Mouse (Mus musculus): Measurements from ENCODE around the gene Map2k4.

The Map2k4 gene

DNA sequence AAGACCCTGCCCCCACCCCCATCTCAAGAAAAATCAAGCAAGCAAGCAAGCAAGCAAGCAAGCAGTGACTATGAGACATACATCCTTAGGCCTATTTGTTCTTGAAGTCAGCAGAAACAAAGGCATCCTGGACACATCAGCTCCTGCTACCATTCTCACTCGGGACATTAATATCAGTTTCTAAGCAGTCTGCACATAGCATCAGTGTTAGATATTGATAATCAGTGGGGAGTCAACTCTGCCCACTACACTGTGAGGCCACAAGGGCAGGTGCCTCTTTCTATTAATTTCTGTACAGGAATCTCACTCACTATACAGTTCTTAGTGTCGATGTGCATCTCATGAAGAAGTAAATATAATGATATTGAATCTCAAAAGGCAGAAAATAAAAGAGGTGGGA lies 14.6 kb downstream of the Map2k4 start:
- no peak for DNase-seq (ENCODE audit: low spot score)

DNA sequence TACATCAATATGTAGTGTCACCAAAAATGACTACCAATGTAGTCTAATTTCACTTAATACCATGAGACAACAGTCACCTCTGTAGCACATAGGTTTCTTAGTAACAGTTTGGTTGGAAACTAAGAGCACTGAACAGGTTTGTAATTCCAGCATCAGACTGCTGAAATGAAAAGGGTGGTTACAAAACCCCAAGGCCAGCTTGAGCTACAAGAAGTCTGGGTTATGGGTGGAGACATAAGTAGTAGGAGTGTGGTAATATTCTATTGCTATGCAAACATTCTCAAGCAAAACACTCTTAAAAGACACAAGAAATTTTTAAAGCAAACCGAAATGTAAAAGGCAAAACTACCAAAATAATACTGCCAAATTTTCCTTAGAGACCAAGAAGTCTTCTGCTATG lies 16.6 kb downstream of the Map2k4 start:
- no peak for DNase-seq (ENCODE audit: low spot score)

DNA sequence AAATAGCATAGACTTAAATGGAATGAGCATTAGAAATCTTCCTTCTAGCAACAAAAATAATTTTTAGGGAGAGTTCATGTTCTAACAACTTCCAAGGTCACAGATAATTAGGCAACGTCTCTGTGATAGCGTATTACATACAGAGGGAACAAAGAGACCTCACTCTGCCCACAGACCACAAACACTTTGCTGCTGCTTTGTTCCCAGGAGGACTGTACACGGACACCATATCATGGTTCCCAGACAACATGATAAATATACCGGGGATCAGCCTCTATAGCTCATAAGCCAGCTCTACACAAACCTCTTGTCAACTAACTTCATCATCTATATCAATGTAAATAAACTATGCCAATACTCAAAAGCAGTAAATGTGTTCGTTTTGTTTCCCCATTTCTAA lies 18.1 kb downstream of the Map2k4 start:
- DNase-seq (ENCODE audit: low spot score) = peak; percentile 32

DNA sequence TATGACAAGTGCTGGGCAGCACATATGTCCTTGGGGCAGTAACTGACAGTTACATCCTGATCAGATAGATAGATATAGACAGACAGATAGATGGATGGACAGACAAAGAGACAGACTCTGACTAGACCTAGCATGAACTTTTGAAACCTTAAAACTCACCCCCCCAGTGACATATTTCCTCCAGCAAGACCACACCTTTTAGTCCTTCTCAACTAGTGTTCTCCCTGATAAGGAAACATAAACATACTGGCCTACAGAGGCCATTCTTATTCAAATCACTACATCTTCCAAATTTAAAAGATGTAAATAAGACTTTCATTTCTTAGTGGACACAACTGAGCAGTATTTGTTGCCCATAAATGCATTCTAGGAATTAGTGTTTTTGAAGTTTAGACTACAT lies 19.7 kb downstream of the Map2k4 start:
- DNase-seq (ENCODE audit: low spot score) = no peak

DNA sequence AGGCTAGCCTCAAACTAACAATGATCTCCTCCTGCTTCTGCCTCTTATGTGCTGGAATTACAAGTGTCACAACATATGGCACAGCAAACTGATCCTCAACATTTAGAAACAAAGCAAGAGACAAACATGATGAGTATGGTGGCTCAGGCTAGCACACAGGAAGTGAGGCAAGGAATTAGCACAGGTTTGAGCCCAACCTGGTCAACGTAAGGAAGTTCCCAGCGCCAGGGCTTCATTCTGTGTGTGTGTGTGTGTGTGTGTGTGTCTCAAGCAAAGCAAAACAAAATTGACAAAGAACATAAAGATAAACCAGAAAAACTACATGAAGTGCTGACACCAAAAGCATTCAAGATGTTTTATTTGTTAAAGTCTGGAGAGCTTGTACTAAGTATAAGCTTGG lies 27.2 kb downstream of the Map2k4 start:
- DNase-seq (ENCODE audit: low spot score) = no peak

DNA sequence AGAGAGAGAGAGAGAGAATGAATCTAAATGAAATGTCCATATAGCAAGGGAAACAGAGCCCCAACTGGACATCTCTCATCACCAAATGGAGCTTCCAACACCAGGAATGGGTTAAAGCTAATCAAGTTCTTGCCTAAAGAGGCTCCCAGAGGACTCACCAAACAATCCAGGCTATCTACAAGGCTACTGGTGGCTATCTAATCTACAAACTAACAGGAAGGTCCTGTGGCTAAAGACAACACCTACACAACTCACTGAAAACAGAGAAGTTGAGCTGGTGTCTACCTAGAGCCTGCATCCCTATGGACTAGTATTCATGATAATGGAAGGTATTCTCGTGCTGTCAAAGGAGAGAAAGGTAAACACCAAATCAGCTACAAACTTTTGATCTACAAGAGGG lies 28.7 kb downstream of the Map2k4 start:
- no peak for DNase-seq (ENCODE audit: low spot score)

DNA sequence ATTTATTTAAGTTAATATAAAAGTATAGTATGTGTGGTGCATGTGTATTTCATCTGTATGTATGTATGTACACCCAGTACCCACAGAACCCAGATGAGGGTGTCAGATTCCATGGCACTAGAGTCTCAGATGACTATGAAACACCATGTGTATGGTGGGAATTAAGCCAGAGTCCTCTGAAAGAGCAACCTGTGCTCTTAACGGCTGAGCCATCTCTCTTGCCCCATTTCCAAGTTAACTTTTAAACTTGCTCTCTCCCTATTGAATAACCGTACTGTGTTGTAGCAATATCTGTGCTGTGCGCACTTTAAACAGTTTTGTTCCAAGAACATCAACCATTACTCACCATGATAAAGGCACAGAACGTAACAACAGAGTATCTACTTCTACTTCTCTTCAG lies 33.9 kb downstream of the Map2k4 start:
- DNase-seq (ENCODE audit: low spot score) = no peak

DNA sequence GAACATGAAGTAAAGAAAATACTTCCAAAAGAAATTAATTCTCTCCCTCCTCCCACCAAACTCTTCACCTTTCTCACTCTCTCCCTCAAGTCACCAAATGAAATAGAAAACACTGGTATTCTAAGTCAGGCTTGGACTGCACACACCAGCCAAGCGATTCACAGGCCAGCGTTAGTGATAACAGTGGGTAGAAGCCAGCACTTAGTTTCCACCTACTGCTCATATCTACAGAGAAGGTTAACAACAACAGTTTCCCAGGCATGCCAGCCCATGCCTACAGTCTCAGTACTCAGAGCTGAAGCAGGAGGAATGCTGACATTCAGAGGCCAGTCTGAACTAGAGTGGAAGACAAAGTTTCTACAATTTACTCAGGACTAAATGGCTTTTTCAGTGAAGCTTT lies 34.5 kb downstream of the Map2k4 start:
- DNase-seq (ENCODE audit: low spot score) = no peak

DNA sequence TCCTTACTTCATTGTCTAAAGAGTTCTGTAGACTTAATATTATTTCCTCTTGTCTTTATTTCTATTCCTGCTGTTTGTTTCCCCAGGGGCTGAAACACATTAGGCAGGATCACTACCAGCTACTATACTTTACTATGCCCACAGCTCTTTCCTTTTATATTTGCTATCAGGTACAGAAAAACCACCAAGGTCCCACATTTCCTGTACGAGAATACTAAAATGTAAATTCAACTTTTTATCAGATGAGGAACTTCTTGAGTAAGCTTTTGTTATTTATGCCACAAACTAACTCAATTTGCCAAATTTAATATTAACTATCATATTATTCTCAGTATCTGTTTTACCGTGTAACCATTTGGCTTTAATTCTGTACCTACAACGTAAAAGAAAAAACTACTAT lies 37.6 kb downstream of the Map2k4 start:
- no peak for DNase-seq (ENCODE audit: low spot score)

DNA sequence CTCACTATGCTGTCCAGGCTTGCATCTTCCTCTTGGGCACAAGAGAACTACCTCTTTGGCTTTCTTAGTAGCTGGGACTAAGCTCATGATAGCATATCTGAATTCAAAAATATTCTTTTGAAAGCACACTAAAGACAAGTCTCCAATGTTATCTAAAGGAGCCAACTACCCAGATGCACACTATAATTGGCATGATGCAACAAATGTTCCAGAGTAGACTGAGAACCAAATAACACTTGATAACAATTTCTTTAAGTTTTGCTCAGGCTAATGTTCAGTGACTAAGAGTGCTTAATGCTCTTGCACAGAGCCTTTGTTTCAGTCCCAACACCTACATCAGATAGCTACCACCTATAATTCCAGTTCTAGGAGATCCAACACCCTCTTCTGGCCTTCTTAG lies 40.7 kb downstream of the Map2k4 start:
- no peak for DNase-seq (ENCODE audit: low spot score)

DNA sequence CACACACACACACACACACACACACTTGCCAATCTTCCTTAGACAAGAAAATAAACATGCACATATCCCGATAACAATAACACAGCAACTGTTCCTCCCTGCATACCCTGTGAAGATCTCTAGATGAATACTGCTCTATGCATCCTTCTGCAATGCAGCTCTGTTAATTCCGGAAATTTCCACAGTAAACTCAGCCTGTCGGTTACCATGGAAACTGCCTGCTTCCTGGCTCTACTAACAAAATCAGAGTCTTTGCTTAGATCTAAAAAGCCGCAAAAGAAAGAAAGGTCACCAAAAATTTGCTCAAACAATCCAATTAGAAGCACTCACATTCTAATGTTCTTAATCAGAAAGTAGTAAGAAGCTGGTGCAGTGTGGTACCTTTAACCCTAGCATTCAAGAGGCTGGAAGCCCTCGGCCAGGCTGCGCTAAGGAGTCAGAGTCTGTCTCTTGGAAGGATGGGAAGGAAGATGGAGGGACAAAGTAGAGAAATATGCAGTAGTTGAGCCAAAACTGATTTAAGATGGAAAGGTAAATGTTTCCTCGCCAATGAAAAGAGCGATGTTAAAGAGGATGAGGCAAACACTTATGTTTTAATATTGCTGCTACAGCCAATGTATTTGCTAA lies 42.3 kb downstream of the Map2k4 start:
- no peak for DNase-seq (ENCODE audit: low spot score)

DNA sequence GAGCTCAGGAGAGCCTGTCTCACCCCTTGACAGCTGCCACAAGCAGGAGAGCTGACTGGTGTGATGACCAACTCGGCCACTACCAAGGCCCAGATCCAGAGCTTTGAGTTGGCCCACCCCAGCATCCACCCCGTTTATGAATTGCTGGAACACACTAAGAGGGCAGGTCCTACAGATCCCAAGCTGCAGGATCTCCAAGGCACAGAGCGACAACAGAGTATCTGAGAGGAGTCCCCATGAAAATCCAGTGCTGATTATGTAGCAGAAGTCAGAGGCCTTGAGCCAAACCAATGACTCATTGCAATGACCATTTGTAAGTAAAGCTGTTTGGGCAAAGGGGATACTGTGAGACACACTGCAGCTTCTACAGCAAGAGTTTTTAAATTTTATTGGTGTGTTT lies 44.2 kb downstream of the Map2k4 start:
- no peak for DNase-seq (ENCODE audit: low spot score)

DNA sequence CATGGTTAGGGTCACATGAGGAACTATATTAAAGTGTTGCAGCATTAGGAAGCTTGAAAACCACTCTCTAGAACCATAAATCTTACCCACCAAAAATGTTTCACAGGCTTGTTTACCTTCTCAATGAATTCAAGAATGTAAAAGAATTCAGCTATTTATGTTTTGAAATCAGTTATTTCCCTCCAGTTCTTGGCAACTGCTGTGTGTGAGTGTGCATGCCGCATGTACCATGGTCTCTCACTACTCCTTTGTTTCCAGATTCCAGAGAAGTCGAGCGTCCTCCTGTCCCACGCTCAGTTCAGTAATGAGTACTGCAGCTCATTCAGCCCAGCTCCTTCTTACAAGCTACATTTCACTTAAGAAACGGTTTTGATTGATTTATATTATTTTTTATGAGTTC lies 47.3 kb downstream of the Map2k4 start:
- no peak for DNase-seq (ENCODE audit: low spot score)

DNA sequence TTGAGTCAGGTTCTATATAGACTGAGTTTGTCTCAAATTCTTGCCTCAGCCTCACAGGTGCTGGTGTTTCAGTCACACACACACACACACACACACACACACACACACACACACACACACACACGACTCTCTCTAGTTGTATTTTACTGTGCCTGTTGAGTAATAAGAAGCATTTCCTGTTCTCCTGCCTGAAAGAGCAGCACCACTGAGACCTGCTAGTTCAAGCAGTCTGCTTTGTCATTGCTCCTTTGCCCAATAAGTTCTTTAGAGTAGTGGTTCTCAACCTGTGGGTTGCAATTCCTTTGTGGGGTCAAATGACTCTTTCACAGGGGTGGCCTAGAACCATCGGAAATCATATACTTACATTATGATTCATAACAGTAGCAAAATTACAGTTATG lies 47.7 kb downstream of the Map2k4 start:
- DNase-seq (ENCODE audit: low spot score) = no peak

DNA sequence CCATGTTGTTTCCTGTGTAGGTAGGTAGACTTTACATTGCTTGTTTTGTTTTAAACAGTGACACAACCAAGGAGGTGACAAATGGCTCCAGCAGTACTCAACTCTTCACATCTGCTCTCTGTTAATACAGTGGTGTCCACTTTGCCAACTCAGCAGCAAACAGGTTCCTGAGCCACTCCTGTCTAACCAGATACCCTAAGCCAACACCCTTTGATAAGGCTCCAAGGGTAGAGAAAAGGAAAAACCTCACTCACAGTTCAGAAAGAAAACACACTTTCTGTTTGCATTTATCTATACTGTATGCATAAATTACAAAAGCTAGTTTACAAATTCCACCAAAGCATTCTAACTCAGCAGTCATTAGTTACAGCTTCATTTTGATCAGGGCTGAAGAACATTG lies 48.2 kb downstream of the Map2k4 start:
- no peak for DNase-seq (ENCODE audit: low spot score)

DNA sequence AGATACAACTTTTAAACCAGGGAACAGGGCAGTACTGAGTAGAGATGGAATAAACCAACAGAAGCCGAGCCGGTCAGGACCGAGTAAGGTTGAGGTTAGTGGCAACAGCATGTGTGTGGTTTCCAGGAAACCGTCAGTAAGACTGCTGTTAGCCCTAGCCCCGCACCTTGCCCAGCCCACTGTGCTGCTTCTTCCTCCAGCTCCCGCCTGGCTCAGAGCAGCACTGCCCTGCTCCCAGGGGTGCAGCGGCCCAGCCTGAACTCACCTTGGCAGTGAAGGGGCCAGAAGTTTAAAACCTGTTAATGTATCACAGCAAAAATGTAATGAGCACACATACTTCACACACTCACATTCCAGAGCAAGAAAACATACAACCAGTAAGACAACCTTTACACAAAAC lies 53.4 kb downstream of the Map2k4 start:
- no peak for DNase-seq (ENCODE audit: low spot score)

DNA sequence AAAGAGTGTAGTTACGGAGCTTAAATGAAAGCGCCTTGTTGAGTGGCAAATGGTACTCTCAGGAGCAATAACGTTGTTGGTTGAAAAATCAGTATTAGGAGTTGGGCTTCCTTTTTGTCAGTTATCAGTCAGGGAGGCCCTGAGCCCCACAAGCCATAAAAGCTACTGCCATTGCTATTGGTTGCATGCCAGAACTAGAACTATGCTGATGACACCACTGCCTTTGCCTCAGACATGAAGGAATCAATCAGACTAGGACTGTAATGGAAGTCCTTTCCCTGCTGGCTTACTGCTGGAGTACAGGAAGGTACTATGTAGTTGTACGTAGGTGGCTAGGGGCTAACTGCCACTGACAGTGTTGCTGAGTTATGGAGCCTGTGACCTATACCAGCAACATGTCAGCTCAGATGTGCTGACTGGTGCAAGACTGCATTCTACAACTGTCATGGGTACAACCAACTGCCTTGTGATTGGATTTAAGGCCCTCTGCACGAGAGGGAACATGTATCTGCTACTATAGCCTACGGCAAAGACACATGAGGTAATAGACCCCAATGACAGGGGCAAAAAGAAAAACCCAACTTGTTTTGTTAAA lies 58.4 kb downstream of the Map2k4 start:
- no peak for DNase-seq (ENCODE audit: low spot score)

DNA sequence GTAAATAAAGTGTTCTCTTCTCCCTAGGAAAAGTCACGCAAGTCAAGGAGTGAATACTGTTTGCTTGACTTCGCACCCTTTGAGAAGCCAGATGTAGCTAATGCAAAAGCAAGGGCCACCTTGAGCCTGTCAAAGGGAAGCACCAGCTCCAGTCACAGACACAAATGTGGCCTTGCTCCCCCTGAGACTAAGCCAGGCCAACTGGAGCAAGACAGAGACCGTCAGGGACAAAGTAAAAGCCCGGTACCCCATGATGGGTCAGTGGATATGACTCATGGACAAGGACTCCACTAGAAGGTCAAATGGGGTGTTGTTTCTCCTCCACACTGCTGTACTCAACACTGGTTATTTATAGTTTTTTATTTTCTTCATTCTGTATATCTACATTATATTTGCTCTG lies 59.2 kb downstream of the Map2k4 start:
- DNase-seq (ENCODE audit: low spot score) = no peak

DNA sequence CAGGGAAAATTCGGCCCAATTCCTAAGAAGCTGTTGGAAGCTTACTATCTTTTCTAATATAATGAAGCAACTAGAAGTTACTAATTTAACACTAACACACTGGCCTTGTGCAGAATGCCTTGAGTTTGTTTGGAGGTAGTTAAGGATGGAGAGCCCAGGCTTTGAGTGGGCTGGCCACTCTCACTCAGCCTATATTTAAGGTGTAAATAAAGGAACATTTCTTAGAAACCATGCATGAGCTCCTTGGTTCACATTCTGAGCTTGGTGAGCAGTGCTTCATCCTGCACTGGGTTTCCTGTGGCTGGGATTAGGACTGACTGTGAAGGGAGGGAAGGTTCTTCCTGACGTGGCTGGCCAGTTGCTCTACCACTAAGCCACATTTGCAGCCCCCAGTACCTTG lies 64.4 kb downstream of the Map2k4 start:
- no peak for DNase-seq (ENCODE audit: low spot score)

DNA sequence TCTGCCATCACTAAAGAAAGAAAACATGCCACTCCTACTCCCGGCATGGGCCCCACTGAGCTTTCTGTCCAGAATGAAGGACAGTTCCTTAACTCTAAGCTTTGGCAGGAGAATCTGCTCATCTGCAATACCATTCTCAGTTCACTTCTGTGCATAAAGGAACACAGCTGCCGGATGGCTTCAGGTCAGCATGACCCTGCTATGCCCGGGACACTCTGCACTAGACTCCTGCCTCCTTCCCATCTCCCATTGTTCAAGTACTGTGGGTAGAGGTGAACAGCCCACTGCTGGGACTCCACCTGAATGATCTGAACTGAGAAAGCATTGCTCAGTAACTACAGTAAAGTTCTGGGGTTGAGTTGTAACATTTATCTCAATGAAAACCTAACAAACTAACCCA lies 66.5 kb downstream of the Map2k4 start:
- DNase-seq (ENCODE audit: low spot score) = no peak

DNA sequence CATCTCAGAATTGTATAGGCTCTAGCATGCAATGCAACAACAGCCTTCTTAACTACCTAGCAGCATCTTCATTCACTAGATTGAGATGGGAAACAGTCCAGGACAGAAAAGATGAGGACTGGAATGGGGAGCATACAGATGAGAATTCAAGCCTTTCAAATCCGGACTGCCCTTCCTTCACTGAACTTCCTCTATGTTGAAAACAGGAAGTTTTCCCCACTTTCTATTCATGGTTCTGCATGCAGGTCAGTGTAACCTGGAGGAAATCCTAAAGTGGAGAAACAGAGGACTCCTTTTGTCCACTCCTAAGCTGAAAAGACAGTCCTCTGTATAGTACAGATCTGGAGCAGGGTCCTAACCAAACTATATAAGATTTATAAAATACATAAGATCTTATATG lies 68.1 kb downstream of the Map2k4 start:
- DNase-seq (ENCODE audit: low spot score) = no peak

DNA sequence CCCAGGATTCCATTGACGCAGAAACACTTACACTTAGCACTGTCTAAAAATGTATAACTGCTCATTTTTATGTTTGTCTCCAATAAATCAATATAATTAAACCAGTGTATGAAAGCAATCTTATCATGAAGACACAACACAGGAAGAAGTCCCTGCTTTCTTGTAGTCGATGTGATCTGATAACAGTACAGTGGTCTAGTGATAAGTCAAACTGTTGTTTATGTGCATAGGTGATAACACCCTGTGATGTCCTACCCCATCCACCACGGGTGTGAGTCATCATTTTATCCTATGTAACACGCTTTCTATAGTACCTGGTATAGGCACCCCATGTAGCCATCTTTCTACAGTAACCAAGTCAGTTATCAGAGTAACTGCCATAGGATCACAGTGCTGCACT lies 74.3 kb downstream of the Map2k4 start:
- DNase-seq (ENCODE audit: low spot score) = no peak

DNA sequence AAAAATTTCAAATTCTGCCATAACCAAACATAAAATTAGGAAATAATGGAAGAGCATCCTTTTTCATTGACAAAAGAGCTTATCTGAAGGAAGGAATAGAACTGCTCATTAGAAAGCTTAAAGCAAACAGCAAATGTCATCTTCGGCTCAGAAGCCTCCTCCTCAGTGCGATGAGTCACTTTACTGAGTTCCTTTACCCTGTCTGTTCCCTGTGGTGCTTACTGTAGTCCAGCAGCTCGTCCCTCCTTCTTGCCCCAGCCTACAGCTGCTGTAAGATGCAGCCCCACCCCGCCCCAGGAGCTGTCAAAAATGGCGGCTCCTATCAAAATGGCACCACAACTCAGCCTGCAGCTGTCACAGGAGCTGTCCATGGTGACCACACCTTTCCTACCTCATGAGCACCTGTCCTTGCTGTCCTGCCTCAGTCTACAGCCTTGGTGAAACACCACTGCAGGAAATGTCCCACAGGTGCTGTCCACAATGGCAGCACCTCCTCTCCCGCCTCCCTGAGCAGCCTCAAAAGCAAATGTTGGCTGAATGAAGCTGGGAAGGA lies 75.3 kb downstream of the Map2k4 start:
- no peak for DNase-seq (ENCODE audit: low spot score)

DNA sequence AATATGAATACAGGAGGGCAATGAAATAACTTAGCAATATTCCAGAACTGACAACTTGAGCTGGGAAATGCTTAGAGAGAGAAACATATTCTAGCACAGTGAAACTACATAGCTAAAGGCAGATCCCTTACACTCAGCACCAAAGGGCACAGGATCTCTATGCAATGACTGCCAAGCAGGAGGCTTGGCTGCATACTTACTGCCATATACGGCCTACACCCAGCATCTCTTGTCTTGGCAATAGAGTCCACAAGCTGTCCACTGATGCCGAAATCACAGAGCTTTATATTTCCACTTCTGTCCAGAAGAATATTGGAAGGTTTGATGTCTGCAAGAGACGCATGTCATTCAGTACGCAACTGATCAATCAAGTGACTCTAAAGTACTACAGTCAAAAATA lies 81.3 kb downstream of the Map2k4 start:
- no peak for DNase-seq (ENCODE audit: low spot score)

All from testis, postnatal 14 days (tissue).